Mouse (Mus musculus): ENCODE results near the gene Flrt1.
A peak's percentile ranks its signal among the peaks of the same experiment; 100 is the strongest.
"Not testable (repeated sequence)": the region's sequence is repeated elsewhere in the genome, so short reads cannot be mapped to it uniquely, and the experiment has no call there.

Gene Flrt1

DNA sequence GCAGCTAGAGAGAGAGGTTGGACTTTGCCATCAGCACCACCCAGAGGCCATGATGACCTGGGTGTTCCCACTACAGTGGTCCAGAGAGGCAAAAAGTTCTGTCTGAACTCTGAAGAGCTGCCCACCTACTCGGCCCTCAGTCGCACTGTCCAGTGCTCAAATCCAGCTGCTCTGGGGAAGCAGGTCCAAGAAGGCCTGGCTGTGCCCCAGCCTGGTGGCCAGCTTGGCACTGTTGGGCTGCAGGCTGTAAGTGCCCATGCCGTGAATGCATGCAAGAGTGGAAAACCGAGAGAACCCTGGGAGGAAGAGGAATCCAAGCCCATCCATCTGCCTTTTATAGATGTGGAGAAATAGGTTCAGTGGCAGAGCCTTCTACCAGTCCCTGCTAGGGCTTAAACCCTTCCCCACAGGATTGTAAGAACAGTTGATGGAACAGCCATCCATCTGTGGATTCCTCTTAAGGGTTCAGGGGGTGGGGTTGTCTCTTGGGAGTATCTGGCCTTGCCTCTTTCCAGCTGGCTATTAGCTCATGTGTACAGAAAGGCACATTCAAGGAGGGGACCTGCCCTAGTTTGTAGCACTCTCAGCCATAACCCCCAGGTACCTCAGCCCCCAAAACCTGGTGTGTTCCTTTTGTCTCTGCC lies 2.1 kb downstream of the Flrt1 start:
- no peak for DNase-seq (ENCODE audit: low spot score in 2 of 2)

DNA sequence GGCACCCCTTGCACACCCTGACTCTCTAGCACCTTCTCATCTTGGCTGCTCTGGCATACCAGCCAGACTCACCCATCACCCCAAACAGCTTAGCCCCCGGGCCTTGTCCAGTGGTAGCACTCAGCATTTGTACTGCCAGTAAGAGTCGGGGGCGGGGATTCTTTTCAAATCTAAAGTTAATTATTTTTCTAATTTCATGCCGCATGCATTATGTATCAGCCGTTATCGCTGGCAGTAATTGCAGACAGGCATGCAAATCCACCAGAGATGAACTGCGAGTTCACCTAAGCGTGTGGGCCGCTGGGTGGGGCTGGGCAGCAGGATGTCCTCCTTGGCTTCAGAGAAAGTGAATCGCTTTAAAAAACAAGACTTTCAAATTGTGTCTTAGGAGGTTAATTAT lies 3.5 kb downstream of the Flrt1 start:
- DNase-seq (ENCODE audit: low spot score in 2 of 2) = no peak

DNA sequence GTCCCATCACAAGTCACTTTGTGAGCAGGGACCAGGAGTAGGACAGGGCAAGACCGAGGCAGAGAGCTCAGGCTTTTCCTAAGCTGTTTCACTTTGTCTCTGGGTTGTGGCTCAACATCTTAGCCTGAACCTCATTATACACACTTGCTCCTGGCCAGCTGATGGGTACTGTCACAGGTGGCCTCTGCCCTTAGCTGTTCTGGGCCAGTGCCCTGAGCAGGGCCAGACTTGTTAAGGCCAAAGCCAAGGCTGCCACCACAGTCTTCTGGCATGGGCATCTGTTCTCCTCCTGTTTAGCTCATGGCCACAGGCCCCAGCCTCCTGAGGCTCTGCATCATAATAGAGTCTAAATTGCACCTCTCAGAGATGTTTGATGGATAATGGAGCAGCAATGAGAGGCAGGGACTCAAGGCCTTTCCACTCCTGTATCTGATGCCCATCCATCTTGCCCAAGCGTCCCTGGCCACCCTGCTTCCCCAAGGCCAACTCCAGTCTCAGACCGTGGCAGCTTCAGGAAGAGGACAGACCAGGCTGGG lies 5.8 kb downstream of the Flrt1 start:
- DNase-seq (ENCODE audit: low spot score in 2 of 2) = no peak

DNA sequence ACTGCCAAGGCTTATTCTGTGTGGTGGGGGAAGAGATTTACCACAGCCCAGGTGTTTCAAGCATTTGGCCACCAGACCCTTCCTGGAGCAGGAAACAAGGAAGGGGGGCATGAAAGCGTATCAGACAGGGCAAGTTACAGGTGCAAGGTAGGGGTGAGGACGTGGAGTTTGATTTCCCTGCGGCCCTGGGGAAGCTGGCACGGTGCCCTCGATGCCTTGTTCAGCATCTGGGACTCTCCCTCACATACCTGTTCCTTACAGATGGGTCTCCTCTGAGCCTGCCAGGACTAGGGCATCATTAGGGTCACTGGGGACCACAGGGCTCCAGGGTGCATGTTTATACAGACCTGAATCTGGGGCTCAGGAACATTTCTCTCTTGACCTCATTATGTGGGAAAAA lies 12.8 kb downstream of the Flrt1 start:
- DNase-seq (ENCODE audit: low spot score in 2 of 2) = no peak

DNA sequence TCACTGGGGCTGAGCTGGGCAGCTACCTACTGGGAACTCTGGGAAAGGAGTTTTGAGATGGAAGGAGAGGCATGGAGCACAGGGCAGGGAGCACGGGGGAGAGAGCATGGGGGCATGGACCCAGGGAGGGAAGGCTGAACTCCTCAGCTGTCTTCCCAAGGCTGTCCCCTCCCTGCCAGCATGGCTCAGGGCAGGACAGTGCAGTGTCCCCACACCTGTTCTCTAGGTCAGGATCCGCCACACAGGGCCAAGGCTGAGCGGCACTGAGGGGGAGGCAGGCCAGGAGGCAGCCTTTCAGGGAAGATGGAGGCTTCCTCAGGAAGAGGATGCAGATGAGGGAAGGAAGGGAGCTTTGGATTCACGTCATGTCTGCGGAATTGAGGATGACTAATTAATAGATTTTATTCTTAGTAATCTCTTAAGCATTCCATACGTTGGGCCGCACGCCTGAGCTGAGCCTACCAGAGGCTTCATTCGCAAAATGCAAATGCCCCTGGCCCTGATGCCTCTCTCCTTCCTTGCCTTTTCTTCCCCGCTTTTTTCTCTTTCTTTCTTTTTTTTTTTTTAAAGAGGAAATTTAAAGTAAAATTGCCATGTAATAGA lies 14.0 kb downstream of the Flrt1 start:
- DNase-seq (ENCODE audit: low spot score in 2 of 2) = no peak

DNA sequence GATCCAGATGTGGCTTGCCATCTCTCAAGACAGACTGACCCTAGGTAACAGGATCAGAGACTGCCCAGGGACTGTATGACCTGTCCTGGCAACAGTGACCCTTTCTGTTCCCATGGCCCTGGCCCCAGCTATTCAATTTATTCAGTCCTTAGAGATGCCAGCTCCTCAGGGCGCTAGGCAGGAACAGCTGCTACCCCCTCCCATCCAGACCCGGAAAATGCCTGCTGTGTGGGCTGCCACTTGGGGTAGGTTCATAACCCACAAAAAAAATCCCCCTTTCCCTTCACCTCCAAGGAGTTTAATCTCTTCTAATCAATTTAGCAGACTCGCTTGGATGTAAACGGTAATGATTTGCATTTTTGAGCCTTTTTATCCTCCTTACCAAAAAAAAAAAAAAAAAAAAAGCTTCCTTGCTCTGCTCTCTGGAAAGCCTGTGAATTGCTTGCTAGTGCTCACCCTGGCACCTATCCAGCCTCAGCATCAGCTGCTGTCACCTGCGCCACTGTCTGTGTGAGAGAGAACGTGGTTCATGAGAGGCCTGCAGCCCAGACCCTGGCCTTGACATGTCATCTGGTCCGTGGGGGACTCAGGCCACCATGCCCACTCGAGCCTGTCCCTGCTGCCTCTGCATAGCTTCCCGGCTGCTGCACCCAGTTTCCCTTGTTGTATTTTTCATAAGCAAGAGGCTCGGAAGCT lies 15.0 kb downstream of the Flrt1 start:
- DNase-seq (ENCODE audit: low spot score in 2 of 2) = peak in 1 of 2 experiments; percentile 49

DNA sequence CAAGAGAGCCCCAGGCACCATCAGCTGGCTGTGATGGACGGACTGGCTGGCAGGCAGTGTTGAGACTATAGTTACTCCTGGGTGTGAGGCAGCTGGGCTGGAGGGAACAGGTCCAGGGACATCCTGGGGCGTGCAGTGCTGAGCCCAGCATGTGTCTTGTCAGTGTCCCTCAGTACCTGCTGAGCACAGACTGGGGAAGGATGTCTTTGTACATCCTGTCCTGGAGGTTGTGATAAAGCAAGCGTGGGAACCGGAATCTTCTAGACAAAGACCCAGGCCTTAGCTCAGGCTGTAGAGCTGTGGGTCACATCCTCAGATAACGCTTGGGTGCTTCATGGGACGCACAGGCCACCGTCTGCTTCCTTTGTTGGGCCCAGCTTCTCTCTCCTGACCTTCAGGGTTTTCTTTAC lies 15.7 kb downstream of the Flrt1 start:
- no peak for DNase-seq (ENCODE audit: low spot score in 2 of 2)

DNA sequence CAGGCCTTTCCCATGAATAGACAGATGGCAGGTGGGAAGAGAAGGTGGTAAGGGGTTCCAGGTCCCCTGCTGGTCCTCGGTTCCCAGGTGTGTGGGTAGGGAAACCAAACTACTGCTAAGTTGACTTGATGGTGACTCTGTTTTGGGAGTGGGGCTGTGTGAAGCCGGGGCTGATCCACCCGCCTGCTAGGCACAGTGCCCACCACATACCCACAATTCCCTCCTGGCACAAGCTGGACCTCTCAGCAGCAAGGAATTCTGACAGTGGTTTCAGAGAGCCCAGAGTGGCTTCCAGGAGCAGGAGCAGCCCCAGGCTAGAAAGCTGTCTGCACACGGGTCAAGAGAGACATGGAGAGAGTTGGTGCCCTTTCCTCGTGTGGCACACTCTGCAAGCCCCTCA lies 16.5 kb downstream of the Flrt1 start:
- no peak for DNase-seq (ENCODE audit: low spot score in 2 of 2)

DNA sequence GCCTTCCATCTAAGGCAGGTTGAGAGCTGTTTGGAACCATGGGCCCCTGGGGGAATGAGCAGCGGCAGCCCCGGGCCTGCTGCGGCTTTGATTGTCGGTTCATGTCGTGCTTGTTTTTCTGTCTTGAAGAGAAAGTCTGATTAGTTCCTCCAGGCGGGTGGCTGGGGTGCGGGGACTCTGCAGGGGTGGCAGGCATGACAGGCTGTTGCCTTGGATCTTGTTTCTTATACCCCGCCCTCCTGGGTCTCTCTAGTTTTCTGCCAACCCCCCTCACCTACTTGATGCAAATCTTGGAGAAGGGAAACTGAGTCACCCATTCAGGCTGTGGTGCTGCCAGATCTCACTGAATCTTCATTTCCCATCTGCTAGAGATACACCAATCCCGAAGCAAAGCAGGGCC lies 17.0 kb downstream of the Flrt1 start:
- no peak for DNase-seq (ENCODE audit: low spot score in 2 of 2)

DNA sequence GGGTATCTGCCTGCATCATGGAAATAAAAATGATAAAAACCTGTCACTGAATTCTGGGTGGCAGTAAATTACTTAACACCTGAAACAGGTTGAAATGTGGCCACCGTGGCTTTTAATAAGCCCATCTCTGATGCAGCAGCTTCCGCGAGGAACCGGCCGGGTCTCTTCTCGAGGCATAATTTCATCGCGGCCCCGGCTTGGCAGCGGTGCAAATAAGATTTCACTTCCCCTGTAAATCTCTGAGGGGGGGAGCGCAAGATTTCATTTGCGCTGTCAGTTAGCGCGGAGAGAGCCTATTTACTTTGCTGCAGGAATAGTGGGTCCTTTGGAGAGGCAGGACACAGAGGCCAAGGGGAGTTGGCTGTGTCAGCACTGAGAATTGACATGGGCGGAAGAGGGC lies 20.8 kb downstream of the Flrt1 start:
- no peak for DNase-seq (ENCODE audit: low spot score in 2 of 2)

DNA sequence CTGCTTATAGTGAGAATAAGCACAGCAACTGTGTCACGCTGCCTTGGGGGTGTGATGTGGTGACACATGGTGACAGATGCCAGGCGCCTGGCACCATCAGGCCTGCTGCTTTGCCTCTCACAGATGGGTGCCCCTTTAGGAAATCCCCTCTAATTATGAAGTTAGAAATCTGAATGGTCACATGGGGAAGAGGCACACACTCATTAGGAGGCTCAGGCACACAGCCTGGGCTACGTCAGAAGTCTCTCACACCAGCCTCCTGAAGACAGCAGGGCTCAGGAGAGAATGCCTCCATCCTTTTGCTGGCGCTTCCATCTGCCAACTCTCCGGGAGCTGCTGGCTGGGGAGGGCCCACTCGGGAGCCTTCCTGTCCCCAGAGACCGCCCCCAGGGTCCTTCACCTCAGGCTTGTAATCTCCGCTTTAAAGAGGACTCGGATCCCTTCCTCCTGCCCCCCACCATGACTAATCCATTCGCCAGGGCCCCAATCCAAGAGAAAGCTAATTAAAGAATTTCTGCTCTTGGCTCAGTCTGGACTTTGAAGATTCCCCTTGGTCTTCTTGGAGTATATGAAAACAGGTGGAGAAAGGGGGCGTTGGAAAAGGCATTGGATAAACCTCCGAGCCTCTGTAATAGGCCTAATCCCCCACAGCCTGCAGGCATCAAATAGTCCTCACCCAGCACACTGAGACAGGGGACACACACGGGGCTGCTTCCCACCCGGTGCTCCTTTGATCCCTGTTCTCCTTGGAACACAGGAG lies 22.3 kb downstream of the Flrt1 start:
- peak in 1 of 2 experiments; percentile 39 for DNase-seq (ENCODE audit: low spot score in 2 of 2)

DNA sequence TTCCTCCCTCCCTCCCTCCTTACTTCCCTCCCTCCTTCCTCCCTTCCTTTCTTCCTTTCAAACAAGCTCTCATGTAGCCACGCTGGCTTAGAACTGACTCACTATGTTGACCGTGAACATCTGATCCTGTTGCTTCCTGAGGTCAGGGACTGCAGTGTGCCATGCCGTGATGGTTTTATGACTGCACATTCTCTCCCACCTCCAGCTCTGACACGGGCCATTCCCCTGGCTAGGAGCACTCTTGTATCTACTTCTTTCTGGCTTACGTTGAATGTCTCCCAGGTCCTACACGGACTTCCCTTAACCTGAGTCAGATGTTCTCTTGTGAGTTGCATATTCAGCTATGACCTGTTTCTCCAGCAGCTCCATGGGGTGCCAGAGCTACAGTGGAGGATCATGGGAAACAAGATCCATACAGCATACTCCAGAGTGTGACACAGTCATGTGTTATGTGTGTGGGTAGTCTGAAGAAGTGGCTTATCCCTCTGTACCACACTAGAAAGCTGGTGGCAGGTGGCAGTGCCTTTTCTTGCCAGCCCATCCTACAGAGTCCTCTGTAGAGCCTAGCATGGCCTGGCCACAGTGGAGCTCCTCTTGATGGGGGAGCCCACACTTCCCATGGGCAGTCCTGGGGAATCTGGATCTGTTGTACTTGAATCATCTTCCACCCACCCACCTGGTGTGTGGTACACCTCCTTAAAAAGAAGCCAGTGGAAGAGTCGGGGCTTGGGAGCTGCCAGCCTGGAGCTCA lies 23.8 kb downstream of the Flrt1 start:
- peak in 1 of 2 experiments; percentile 37 for DNase-seq (ENCODE audit: low spot score in 2 of 2)

DNA sequence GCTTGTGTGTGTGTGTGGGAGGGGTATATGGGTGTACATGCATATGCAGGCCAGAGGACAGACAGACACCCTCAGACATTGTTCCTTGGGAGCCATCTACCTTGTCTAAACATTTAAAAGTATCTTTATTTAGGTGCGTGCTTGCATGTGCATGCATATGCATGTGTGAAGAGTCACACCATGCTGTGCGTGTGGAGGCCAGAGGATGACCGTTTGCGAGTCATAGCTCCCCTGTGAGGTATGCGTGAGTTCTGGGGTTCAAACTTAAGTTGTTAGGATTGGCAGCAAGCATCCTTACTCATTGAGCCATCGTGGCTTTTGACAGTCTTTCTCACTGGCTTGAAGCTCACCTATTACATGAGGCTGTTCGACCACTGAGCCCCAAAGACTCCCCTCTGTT lies 27.3 kb downstream of the Flrt1 start:
- DNase-seq (ENCODE audit: low spot score in 2 of 2) = no peak

DNA sequence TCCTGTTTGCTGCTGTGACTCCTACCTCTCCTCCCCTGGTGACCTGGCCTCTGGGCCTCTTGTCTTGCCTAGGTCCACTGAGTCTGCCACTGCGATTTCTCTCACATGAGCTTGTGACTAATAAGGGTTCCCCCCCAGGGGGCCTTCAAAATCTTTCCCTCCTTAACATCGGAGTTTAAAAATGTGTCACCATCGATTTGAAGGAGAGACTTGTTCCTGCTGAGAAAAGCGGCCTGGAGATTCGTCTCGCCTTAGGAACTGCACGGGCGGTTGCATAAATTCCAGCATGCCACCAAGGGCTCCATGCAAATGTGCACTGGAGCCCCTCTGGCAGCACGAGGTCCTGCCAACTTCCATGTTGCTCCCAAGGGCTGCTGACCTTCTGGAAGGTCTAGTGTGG lies 27.9 kb downstream of the Flrt1 start:
- DNase-seq (ENCODE audit: low spot score in 2 of 2) = no peak

DNA sequence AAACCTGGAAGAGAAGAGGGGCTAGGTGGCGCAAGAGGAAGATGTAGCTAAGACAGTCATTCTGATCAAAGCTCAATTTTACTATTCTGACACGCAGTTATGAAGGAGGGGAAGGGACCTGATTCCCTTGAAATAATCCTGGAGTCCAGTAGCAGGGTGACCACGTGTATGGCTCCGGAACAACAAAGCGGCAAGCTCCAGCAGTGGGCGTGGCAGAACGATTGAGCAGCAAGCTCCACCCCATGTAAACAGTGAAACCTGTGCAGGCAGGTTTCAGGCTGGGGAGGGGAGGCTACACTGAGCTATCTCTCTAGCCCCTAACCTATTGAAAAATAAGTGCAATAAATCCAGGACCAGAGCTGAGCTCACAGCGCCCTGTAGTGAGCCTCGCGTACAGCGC lies 30.2 kb downstream of the Flrt1 start:
- DNase-seq (ENCODE audit: low spot score in 2 of 2) = not testable (repeated sequence)

DNA sequence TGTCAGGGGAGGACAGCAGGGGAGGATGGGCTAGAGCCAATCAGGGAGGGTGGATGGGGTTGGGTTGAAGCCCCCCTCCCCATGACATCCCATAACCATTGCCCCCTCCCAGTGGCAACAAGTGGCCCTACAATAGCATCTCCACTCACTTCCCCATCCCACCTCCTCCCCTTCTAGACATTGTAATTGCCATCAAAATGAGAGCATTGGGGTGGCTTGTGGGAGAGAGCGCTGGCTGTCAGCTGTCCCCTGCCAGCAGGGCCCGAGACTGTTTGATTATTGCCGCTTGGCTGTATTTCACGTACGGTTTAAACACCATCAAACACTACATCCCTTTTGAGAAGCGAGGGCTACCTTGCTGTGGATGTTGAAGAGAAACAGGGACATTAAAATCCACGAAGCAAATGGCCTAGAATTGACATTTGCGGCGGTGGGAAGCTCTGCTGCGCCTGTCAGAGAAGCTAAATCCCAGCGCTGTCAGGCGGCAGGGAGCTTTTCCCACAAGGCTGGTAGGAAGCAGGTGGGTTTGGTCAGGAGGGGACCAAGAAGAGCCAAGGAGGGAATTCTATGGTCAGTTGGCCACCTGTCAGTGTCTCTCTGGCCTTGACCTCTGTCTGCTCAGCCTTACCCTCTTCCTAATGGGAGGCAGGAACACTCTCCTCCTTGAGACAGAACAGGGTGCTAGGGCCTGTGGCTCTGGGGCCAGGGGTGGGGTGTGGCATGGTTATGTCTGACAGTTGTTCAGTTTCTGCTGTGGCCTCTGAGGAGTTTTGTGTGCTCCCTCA lies 31.3 kb downstream of the Flrt1 start:
- DNase-seq (ENCODE audit: low spot score in 2 of 2) = no peak

DNA sequence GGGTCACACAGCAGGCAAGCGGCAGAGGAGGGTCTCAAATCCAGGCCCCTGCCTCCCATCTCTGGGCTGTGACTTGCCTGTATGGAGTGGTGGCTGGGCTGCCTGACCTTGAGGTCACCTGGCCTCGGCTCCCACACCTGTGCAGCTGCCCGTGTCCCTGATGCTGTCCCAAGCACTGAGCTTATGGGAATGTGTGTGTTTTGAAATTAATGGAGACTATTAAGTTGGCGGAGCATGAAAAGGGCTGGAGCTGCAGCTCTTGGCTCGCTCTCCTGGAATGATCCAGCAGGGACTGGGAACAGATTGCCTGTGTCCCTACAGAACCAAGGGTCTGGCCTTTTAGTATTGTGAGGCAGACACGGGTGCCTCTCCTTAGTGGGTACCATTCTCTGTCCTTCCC lies 33.3 kb downstream of the Flrt1 start:
- DNase-seq (ENCODE audit: low spot score in 2 of 2) = no peak

DNA sequence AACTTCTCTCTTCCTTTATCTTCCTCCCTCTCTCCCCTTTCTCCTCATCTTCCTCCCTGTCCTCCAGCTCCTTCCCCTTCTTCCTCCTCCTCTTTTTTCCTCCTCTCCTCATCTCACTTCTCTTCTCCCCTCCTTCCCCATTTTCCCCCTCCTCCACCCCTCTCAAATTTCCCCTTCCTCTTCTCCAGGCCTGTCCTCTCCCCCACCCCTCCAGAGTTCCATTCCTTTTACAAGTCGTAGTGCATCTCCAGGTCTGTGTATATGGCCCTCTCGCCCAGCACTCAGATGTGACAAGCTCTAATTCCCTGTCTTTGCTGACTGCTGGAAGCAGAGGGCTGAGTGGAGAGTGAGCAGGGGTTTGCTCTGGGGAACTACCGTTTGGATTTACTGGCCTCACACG lies 34.8 kb downstream of the Flrt1 start:
- no peak for DNase-seq (ENCODE audit: low spot score in 2 of 2)

DNA sequence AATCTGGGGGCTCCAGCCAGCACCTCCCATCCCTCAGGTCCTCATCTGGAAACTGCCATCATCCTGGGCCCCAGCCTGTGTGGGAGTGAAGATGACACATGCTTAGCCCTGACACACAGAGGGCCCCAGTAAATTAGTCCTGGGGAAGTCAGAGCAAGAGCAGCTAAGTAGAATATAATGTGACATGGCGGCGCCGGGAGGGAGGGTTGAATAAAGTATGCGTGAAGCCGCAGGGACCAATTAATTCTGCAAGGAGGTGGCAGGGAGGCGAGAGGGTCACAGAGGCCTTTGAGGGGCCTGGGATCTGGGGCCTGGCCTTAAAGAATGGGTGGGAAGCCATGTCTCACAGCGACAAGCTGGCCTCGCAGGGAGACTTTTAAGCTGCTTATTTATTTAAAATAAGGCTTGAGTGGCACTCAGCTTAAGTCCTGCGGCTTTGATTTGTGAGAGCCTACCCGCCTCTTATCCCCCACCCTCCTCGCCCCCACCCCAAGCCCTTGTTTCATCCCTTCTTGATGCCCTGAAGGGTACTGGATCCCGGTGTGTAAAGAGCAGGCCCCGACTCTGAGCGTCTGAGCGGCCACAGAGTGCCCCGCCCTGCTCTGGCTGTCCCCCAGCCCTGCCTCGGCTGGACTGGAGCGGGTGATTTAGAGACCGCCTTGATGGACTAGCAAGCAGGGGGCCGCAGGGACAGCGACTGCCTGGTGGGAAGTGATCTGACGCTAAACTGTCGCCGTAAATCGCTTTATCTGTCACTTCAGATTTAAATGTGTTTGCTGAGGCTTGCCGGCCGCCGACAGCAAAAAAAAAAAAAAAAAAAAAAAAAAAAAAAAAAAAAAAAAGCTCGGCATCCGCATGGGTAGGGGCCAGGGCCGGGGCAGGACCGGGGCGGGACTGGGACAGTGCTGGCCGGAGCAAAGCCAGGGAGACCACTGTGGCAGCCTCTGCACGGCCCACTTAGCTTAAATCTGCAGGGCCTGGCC lies 35.5 kb downstream of the Flrt1 start:
- no peak for DNase-seq (ENCODE audit: low spot score in 2 of 2)
